Mouse (Mus musculus) frontal cortex, postnatal 36 days (tissue): ENCODE data around the gene Osbpl7.

ENCODE experiments used
- DNase-seq, 2 experiments: peaks; one replicate each; pipeline ENCODE4 v3.0.0; 2022; ENCODE audit warnings: low spot score in 2 of 2

Osbpl7 gene

GRCm38 (mm10) chr11:97082977-97083376 lies 32.5 kb downstream of the Osbpl7 start:
- DNase-seq, result peak in 1 of 2 experiments; percentile 41

GRCm38 (mm10) chr11:97083401-97084140 lies 33.1 kb downstream of the Osbpl7 start:
- peak; percentile 45 to 55 for DNase-seq

- no peak for DNase-seq
These were observed 34.5 kb downstream of the Osbpl7 start for GRCm38 (mm10) chr11:97084821-97085505.

GRCm38 (mm10) chr11:97086365-97086764 lies 35.9 kb downstream of the Osbpl7 start:
- no peak for DNase-seq

GRCm38 (mm10) chr11:97094600-97094999 lies 44.2 kb downstream of the Osbpl7 start:
- DNase-seq, result no peak

GRCm38 (mm10) chr11:97098791-97099190 lies 48.4 kb downstream of the Osbpl7 start:
- DNase-seq, result no peak

GRCm38 (mm10) chr11:97101722-97102121 lies 51.3 kb downstream of the Osbpl7 start:
- no peak for DNase-seq

- DNase-seq, result no peak
These were observed 53.0 kb downstream of the Osbpl7 start for GRCm38 (mm10) chr11:97103163-97104090.

GRCm38 (mm10) chr11:97104091-97104483 lies 53.7 kb downstream of the Osbpl7 start:
- no peak for DNase-seq

GRCm38 (mm10) chr11:97108976-97109375 lies 58.5 kb downstream of the Osbpl7 start:
- DNase-seq, result no peak

- DNase-seq, result no peak
These were observed 62.2 kb downstream of the Osbpl7 start for GRCm38 (mm10) chr11:97112519-97113125.

GRCm38 (mm10) chr11:97114671-97115601 lies 64.5 kb downstream of the Osbpl7 start, which contains the start of gene Tbx21:
TSS of gene Tbx21 (minus strand) at chr11:97115331.
- DNase-seq, result no peak

- DNase-seq, result no peak
These were observed 65.4 kb downstream of the Osbpl7 start for GRCm38 (mm10) chr11:97115797-97116196.
